Mouse (Mus musculus) liver, embryonic 14.5 days (tissue): Measurements from ENCODE around the gene Krt8.

Experiments
- CTCF ChIP-seq: IDR thresholded peaks from 2 replicates; pipeline ENCODE4 v1.5.1; 2016; ENCODE audit warnings: antibody characterized with exemption, low read depth, control low read depth
- EP300 ChIP-seq: IDR thresholded peaks from 2 replicates; pipeline ENCODE4 v1.6.1; 2016; ENCODE audit warnings: antibody characterized with exemption, low read depth

GRCm38 (mm10) chr15:102023888-102024287 lies 19.6 kb upstream of the Krt8 start:
- no peak for TF ChIP-seq EP300
- TF ChIP-seq CTCF, result no peak
